Mouse (Mus musculus): Measurements from ENCODE around the gene Kctd6. TPM values are rescaled to one million over a fixed set of nuclear protein-coding genes. Genes with fewer than 3 reads are reported as not detected.

Kctd6 gene
- total RNA-seq, 2 experiments from 2014 or later = 7.7 to 9.3 TPM

DNA sequence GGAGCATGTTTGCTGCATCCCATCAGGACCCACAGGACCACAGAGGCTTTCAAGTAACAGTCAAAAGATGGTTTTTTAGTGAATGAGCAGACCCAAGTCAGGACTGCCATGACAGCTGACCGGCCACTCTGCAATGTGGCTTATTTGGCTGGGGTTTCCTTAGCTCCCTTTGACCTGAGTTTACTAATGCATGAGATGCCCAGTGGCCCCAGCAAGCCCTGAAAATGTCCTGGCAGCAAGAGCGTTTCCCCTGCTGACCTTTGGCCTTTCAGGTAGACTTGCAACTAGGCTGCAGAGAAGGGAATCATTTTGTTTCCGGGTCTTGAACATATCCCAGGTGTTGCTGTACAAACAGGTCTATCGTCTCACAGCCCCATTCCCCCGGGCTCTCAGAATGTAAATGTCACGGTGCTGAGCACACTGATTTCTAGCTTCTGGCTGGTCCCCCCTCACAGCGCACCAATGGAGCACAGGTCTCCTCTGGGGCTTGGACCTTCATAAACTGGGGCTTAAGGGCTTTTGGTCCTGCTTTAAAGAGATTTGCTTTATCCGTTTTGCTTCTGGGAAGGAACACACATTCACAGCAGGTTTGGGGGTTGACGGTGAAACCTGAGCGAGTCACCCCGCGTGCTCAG is 22.5 kb upstream of the Kctd6 start:
- TF ChIP-seq CTCF (IDR thresholded peaks at IDR 0.05) = no peak
- intact Hi-C loops (cut with DNase I) = no loop called here
- no peak for DNase-seq
- no peak overlapping the region for H3K4me3 ChIP-seq
- no peak overlapping the region for H3K27ac ChIP-seq

DNA sequence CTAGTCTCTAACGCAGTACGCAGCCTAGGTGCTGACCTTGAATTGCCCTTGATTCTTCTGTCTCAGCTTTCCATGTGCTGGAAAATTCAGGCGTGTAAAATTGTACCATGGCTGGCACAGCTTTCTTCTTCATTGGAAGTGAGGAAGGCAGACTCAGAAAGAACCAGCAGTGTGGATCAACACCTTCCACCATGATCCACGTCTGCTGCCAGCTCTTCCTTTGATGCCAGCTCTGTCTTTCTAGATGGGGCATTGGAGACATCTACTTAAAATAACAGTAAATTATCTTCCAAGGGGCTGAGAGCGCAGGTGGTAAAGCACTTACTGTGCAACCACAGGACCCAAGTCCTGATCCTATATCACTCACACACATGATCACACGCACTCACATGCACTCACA is 21.2 kb upstream of the Kctd6 start:
- Histone ChIP-seq H3K4me3 (no peak overlapping the region), H3K27ac (no peak overlapping the region)
- intact Hi-C loops (cut with DNase I) = no loop called here
- TF ChIP-seq CTCF (IDR thresholded peaks at IDR 0.05) = no peak
- DNase-seq = no peak

DNA sequence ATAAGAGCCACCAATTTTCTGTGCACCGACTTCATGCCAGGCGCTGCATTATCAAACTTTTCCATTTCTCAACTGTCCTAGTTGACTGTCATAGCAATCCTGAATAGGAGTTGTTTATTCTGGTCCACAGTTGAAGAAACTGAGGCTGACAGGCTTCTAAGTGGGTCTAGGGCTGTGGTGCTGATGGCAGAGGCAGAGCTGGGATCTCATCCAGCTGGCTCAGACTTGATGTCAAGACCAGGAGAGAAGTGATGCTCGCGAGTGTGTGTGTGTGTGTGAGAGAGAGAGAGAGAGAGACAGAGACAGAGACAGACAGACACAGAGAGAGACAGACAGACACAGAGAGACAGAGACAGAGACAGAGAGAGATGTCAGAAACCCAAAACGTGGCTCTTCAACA is 13.2 kb upstream of the Kctd6 start:
- no peak overlapping the region for H3K4me3 ChIP-seq
- no peak for TF ChIP-seq CTCF (IDR thresholded peaks at IDR 0.05)
- no peak for DNase-seq
- H3K27ac ChIP-seq = no peak overlapping the region
- intact Hi-C loops (cut with DNase I) = no loop called here

DNA sequence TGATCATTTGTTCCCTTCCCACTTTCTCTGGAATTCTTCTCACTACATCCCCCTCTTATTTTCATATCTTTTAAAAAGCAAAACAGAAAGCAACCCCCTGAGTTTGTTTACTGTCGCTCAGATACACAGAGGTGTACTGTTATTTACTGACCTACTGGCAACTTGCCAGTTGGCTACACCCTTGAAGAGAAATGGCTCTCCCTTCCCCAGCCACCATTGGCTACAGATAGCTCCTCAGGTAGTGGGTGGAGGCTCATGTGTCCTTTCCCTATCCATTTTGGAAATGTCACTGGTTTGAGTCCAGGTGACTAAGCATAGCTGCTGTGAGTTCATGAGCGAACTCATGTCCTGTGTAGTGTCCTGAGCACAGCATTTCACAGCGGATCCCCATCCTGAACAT is 12.2 kb upstream of the Kctd6 start:
- H3K27ac ChIP-seq = no peak overlapping the region
- no peak for DNase-seq
- H3K4me3 ChIP-seq = no peak overlapping the region
- no peak for TF ChIP-seq CTCF (IDR thresholded peaks at IDR 0.05)
- intact Hi-C loops (cut with DNase I) = no loop called here

DNA sequence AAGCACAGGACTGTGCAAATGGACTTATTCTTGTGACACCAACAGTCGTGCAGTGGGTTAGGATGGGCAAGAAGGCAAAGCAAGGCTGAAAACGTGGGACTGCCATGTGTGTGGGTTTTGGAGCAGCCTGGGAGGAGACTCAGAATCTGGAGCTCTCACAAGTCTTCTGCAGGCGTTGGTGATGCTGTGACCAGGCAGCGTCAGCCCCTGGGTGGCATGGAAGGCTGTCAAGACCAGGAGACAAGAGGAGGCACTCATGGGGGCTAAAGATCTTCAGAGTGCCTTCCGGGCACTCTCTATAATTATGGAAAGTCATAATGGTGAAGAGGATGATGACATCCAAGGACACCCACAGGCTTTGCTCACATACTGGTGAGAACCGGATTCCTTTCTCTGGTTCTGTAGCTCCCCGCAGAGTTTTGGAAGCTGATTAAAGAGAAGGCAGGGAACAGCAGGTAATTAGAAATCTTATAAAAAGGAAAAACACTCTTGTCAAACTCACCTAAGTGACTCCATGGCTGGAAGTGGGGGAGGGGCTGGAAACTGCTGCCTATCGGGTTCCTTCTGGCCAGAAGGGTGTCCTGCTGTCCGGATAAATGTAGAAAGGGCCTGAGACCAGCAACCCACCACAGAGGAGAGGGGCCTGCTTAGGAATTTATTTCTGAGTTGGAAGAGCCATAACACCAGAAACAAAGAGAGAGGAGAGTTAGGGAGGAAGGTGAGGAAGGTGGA is 7.6 kb upstream of the Kctd6 start:
- TF ChIP-seq CTCF (IDR thresholded peaks at IDR 0.05) = no peak
- no peak overlapping the region for H3K4me3 ChIP-seq
- intact Hi-C loops (cut with DNase I) = no loop called here
- no peak overlapping the region for H3K27ac ChIP-seq
- no peak for DNase-seq

DNA sequence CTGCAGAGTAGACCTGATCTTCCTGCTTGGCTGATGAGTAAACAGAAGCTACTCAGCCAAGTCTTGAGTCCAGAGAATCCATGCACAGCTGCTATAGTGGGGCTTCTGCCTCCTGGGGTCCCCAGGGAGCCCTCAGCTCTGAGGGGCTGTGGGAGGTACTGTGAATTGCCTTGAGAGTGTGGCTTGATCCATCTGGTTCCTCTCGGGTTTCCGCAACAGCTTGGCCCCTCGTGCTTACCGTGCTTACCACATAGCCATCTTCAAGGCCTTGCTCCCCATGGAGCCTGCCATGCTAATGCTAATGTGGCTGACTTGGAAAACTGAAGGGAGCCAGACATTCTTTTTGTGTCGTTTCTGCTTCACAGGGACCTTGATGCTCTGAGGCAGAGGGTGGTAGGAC is 6.8 kb upstream of the Kctd6 start:
- no peak for DNase-seq
- H3K27ac ChIP-seq = no peak overlapping the region
- intact Hi-C loops (cut with DNase I) = no loop called here
- TF ChIP-seq CTCF (IDR thresholded peaks at IDR 0.05) = no peak
- H3K4me3 ChIP-seq = no peak overlapping the region

DNA sequence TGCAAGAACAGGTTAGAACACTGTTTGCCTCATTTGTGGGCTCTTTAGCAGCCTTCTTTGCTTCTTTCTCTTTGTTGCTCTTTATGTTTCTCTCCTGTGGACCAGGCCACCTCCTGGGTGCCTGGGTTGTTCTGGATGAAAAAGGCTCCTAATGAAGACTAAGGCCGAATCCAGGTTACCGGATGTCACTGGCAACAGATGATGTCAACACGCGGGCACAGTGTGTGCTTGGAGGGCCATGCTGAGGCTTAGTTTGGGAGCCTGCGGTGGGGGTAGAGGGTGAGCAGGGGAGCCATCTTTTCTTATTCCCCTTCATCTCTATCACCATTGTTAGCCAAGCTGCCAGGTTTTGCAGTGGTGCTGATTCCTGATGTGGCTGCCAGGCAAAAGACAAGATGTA is 6.4 kb upstream of the Kctd6 start:
- no peak for DNase-seq
- no peak for TF ChIP-seq CTCF (IDR thresholded peaks at IDR 0.05)
- no peak overlapping the region for H3K4me3 ChIP-seq
- intact Hi-C loops (cut with DNase I) = no loop called here
- H3K27ac ChIP-seq = no peak overlapping the region

DNA sequence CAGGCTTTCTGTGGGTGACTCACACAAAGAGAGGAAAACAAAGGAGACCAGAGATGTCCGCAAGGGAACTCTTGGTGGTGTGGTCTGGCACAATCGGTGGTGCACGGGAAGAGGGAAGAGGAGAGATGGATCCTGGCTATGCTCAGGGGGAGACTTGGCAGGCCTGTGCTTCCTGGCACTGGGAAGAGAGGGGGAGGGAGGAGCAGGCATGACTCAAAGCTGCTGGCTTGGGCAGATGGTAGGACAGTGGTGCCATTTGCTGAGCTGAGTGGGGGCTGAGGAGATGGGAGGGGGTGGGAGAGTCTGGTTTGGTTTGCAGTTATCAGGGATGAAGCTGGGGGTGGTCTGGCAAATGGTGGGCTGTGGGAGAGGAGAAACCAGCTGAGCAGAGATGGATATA is 5.1 kb upstream of the Kctd6 start:
- no peak for TF ChIP-seq CTCF (IDR thresholded peaks at IDR 0.05)
- intact Hi-C loops (cut with DNase I) = no loop called here
- no peak for DNase-seq
- H3K27ac ChIP-seq = no peak overlapping the region
- H3K4me3 ChIP-seq = no peak overlapping the region

DNA sequence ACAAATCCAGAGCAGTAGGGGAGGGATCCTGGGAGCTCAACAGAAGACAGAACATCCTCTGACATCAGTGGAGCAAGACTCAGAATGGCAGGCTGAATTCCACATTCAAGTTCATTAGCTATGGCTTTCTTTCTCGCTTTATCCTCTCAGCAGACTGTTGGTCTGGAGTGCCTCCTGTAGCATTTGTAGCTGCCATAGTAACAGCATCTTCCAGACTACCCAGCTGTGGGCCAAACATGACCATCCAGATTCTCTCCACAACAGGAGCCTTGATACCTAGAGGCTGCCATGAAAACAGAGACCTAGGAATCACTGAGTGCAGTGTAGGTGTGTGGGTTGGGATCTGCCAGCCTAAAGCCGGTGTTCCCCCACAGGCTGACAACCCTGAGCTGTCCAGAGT is 4.0 kb upstream of the Kctd6 start:
- no peak overlapping the region for H3K4me3 ChIP-seq
- TF ChIP-seq CTCF (IDR thresholded peaks at IDR 0.05) = no peak
- intact Hi-C loops (cut with DNase I) = loop anchor here (5.0 kb wide), 1 partner anchor 118 kb away; no protein-coding TSS in a partner anchor
- DNase-seq = no peak
- H3K27ac ChIP-seq = no peak overlapping the region

DNA sequence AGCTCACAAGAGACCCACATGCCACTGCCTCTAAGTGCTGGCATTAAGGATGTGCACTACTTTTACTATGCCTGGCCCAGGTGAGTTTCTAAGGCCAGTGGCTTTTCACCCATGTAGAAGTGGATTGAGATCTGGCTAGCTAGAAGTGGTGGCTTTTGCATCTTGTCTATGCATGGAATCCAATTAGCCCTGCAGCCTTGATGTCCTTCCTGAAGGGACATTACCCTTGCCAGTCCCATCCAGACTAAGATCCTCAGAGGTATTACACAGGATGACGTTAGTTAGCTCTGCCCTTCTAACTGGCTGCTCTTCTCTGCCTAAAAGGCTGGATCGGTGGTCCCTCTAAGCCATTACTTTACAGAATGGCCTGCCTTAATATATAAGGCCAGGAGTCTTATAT is 944 bp upstream of the Kctd6 start:
- no peak for DNase-seq
- no peak for TF ChIP-seq CTCF (IDR thresholded peaks at IDR 0.05)
- H3K4me3 ChIP-seq = no peak overlapping the region
- H3K27ac ChIP-seq = no peak overlapping the region
- intact Hi-C loops (cut with DNase I) = loop anchor here (5.0 kb wide), 1 partner anchor 121 kb away; no protein-coding TSS in a partner anchor

DNA sequence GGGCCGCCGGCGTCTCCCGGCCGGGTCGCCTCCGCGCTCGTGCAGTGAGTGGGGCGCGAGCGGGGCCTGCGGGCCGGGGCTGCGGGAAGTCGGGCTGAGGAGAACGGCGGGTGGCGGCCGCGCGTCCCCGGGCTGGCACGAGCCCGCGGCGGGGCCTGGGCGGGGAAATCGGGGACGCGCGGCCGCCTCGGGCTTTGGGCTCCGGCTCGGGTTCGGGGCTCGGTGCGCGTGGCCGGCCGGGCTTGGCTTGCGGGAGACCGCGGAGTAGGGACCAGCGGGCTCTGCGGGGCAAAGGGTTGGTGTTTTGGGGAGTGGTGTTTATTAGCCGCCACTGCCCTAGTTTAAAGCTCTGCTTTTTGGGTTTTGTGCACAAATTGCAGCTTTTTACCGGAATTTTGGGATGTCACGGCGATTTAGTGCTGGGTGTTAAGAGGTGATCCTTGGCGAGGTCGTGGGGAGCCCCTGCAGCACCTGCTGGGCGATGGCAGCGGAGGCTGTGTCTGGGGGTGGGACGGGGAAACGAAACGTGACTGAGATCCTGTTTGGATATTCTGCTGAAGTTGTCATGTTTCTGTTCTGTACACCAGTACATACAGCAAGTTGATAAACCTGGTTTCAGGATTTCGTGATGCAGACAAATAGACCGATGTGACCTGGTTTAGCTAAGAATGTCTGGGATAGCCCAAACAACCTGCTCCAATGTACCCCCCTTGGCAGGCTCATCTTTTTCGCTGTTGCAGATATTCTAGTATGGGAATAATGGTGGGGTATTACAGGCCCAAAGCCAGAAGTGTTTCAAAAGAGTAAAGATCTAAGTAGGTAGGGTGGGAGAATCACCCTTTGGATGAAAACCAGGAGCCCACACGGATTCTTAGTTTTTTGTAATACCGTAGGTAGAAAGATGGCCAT is 613 bp downstream of the Kctd6 start:
- TF ChIP-seq CTCF (IDR thresholded peaks at IDR 0.05) = no peak
- intact Hi-C loops (cut with DNase I) = loop anchor here (2.0 to 5.0 kb wide), 3 partner anchors 42 to 122 kb away; partner anchors contain the start of genes Acox2 and Pdhb
- peak; percentile 91 for DNase-seq
- Histone ChIP-seq H3K4me3 (peak overlapping the region; percentile 91), H3K27ac (peak overlapping the region; percentile 95)

DNA sequence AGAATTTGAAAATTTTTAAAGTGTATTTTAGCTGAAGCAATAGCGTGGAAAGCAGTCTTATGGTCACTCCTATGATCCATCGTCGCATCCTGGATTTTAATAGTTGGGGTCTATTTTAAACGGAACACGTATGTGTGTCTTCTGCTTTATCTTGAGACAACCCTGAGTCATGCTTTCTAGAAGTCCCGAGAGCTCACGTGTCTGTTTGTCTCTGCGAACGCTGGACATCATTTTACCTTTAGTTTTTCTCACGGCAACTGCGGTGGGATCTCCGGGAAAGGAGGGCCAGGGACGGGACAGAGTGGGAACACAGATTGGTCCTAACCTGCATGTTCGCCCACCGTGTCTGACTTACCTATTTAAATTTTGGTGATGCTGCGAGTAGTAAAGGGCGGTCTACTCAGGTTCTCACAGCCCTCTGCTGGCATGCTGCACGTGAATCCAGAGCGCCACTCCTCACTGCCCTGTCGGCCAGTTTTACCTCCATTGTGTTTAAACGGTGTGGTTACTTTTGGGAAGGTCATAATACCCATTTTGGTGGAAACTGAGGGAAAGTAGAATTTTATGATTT is 1.4 kb downstream of the Kctd6 start:
- no peak for TF ChIP-seq CTCF (IDR thresholded peaks at IDR 0.05)
- intact Hi-C loops (cut with DNase I) = loop anchor here (2.0 to 5.0 kb wide), 2 partner anchors 42 kb away; partner anchors contain the start of genes Acox2 and Pdhb

More for the DNA sequence above, 1.4 kb downstream of the Kctd6 start:
- Histone ChIP-seq H3K4me3 (peak overlapping the region; percentile 91), H3K27ac (peak overlapping the region; percentile 95; the same call in 1 of the 2 replicates)
- DNase-seq = no peak

Measured in gastrocnemius, adult 2 months (tissue).